Mouse (Mus musculus) forebrain, embryonic 11.5 days (tissue): ENCODE results near the gene Usb1. TPM values are rescaled to one million over a fixed set of nuclear protein-coding genes. Genes with fewer than 3 reads are reported as not detected.

Source experiments
- ATAC-seq: fragments of 200-750 bp; cut with Nextera tagmentation; replicated peaks from 2 replicates; pipeline ENCODE4 v1.8.0; 2017; ENCODE audit warnings: moderate TSS enrichment; ENCODE audit not compliant: low FRiP score
- DNase-seq: peaks from one replicate; pipeline ENCODE4 v3.0.0-alpha.2; 2017; ENCODE audit warnings: low spot score
- H3K27ac ChIP-seq: fragments of 300-500 bp; sonication (generic); 2 replicates; pipeline ENCODE4 v1.5.1; 2014; ENCODE audit warnings: low read depth, low read length
- H3K27me3 ChIP-seq: fragments of 300-500 bp; sonication (generic); 2 replicates; pipeline ENCODE4 v1.6.1; 2014; ENCODE audit warnings: mild to moderate bottlenecking, low read length, mixed read lengths; ENCODE audit not compliant: control insufficient read depth, insufficient read depth
- H3K36me3 ChIP-seq: fragments of 300-500 bp; sonication (generic); 2 replicates; pipeline ENCODE4 v1.6.1; 2014; ENCODE audit warnings: mild to moderate bottlenecking, low read length, moderate library complexity, mixed read lengths; ENCODE audit not compliant: control insufficient read depth, insufficient read depth
- H3K4me1 ChIP-seq: fragments of 300-500 bp; sonication (generic); replicated peaks from 2 replicates; pipeline ENCODE4 v1.6.1; 2014; ENCODE audit warnings: low read length, mixed read lengths; ENCODE audit not compliant: control insufficient read depth, insufficient read depth
- H3K4me2 ChIP-seq: fragments of 300-500 bp; sonication (generic); 2 replicates; pipeline ENCODE4 v1.6.1; 2014; ENCODE audit warnings: low read depth, mild to moderate bottlenecking, low read length, moderate library complexity, mixed read lengths; ENCODE audit not compliant: severe bottlenecking
- H3K4me3 ChIP-seq: fragments of 300-500 bp; sonication (generic); 2 replicates; pipeline ENCODE4 v1.5.1; 2014; ENCODE audit warnings: low read depth, low read length
- H3K9ac ChIP-seq: fragments of 300-500 bp; sonication (generic); 2 replicates; pipeline ENCODE4 v1.6.1; 2014; ENCODE audit warnings: low read length
- H3K9me3 ChIP-seq: fragments of 300-500 bp; sonication (generic); 2 replicates; pipeline ENCODE4 v1.6.1; 2016; ENCODE audit warnings: low read length, mixed read lengths; ENCODE audit not compliant: control insufficient read depth
- WGBS: fragments of 180-500 bp; shearing (Covaris S2); extraction: QIAGEN DNeasy Blood & Tissue Kit; methylation state at CpG from one replicate; pipeline ENCODE4 v1.1.7; 2014; 5-methylcytosine and 5-hydroxymethylcytosine counted together
- polyA plus RNA-seq: library from polyadenylated mRNA; unstranded; fragments of >200 nt; fragmentation: Nextera tagmentation; extraction: Ambion mirVana; gene quantifications from 2 replicates; pipeline ENCODE4 v1.2.1, GENCODE M21; 2014

The Usb1 gene
- polyA plus RNA-seq, 1 experiment from 2014 or later, result 43.1 TPM

- DNase-seq (no peak), ATAC-seq (no peak)
- no peak overlapping the region for H3K27ac ChIP-seq
- no peaks in the 10 kb centered on the region for H3K36me3 ChIP-seq
- no peak overlapping the region for H3K4me2 ChIP-seq
- H3K9ac ChIP-seq, result no peak overlapping the region
- WGBS, result 63% methylated on average over 18 of the region's 18 CpGs
- H3K27me3 ChIP-seq, result no peaks in the 10 kb centered on the region
- peaks cover 3% of the 10 kb centered on the region; the same call in 1 of the 2 replicates for H3K4me1 ChIP-seq
- H3K9me3 ChIP-seq, result no peaks in the 10 kb centered on the region
- H3K4me3 ChIP-seq, result no peak overlapping the region
Observed at GRCm38 (mm10) chr8:95312836-95313235, 19.2 kb upstream of the Usb1 start.

- no peak overlapping the region for H3K4me2 ChIP-seq
- whole genome bisulfite sequencing, result 86% methylated on average over 6 of the region's 6 CpGs
- no peak overlapping the region for H3K27ac ChIP-seq
Observed at GRCm38 (mm10) chr8:95313857-95314256, 18.2 kb upstream of the Usb1 start.

GRCm38 (mm10) chr8:95314707-95315106, 17.4 kb upstream of the Usb1 start:
- no peak for ATAC-seq
- no peaks in the 10 kb centered on the region for H3K27me3 ChIP-seq

More at GRCm38 (mm10) chr8:95313857-95314256, 18.2 kb upstream of the Usb1 start:
- no peaks in the 10 kb centered on the region for H3K27me3 ChIP-seq
- no peaks in the 10 kb centered on the region for H3K36me3 ChIP-seq
- no peak overlapping the region for H3K9ac ChIP-seq
- ATAC-seq (no peak), DNase-seq (no peak)
- peaks cover 3% of the 10 kb centered on the region; the same call in 1 of the 2 replicates for H3K4me1 ChIP-seq
- H3K9me3 ChIP-seq, result no peaks in the 10 kb centered on the region
- no peak overlapping the region for H3K4me3 ChIP-seq

GRCm38 (mm10) chr8:95315350-95315749, 16.7 kb upstream of the Usb1 start:
- Histone ChIP-seq H3K4me3 (no peak overlapping the region), H3K4me2 (no peak overlapping the region), H3K9ac (no peak overlapping the region), H3K9me3 (no peaks in the 10 kb centered on the region), H3K27ac (no peak overlapping the region), H3K27me3 (no peaks in the 10 kb centered on the region), H3K36me3 (no peaks in the 10 kb centered on the region), H3K4me1 (peaks cover 3% of the 10 kb centered on the region; the same call in 1 of the 2 replicates)
- DNase-seq (no peak), ATAC-seq (no peak)
- WGBS, result 88% methylated on average over 1 of the region's 1 CpGs

More at GRCm38 (mm10) chr8:95314707-95315106, 17.4 kb upstream of the Usb1 start:
- no peaks in the 10 kb centered on the region for H3K9me3 ChIP-seq
- H3K9ac ChIP-seq, result no peak overlapping the region
- WGBS, result 83% methylated on average over 2 of the region's 2 CpGs
- DNase-seq, result no peak
- H3K27ac ChIP-seq, result no peak overlapping the region
- peaks cover 3% of the 10 kb centered on the region; the same call in 1 of the 2 replicates for H3K4me1 ChIP-seq
- no peak overlapping the region for H3K4me3 ChIP-seq
- H3K36me3 ChIP-seq, result no peaks in the 10 kb centered on the region
- H3K4me2 ChIP-seq, result no peak overlapping the region

GRCm38 (mm10) chr8:95320224-95321139, 11.6 kb upstream of the Usb1 start:
- ATAC-seq (peak; percentile 74), DNase-seq (peak; percentile 74)
- Histone ChIP-seq H3K4me3 (peak overlapping the region; percentile 32), H3K36me3 (no peaks in the 10 kb centered on the region; the same call in 1 of the 2 replicates), H3K27me3 (no peaks in the 10 kb centered on the region), H3K4me1 (peaks cover 4% of the 10 kb centered on the region; the same call in 1 of the 2 replicates), H3K9ac (peak overlapping the region; percentile 47; the same call in 1 of the 2 replicates), H3K9me3 (no peaks in the 10 kb centered on the region), H3K4me2 (peak overlapping the region; percentile 58), H3K27ac (no peak overlapping the region)
- WGBS, result 2% methylated on average over 41 of the region's 41 CpGs

GRCm38 (mm10) chr8:95323201-95323600, 8.9 kb upstream of the Usb1 start:
- Histone ChIP-seq H3K9ac (no peak overlapping the region), H3K4me3 (no peak overlapping the region), H3K9me3 (no peaks in the 10 kb centered on the region), H3K27me3 (no peaks in the 10 kb centered on the region), H3K4me2 (no peak overlapping the region), H3K36me3 (peaks cover 9% of the 10 kb centered on the region), H3K4me1 (peaks cover 4% of the 10 kb centered on the region; the same call in 1 of the 2 replicates), H3K27ac (no peak overlapping the region)
- WGBS, result 90% methylated on average over 3 of the region's 3 CpGs
- DNase-seq (no peak), ATAC-seq (no peak)

- Histone ChIP-seq H3K9ac (no peak overlapping the region), H3K4me2 (no peak overlapping the region), H3K36me3 (peaks cover 18% of the 10 kb centered on the region), H3K9me3 (no peaks in the 10 kb centered on the region), H3K27me3 (no peaks in the 10 kb centered on the region), H3K27ac (no peak overlapping the region), H3K4me1 (peaks cover 4% of the 10 kb centered on the region; the same call in 1 of the 2 replicates), H3K4me3 (no peak overlapping the region)
- 37% methylated on average over 5 of the region's 5 CpGs for WGBS
- DNase-seq (no peak), ATAC-seq (no peak)
Observed at GRCm38 (mm10) chr8:95324646-95325045, 7.4 kb upstream of the Usb1 start.

- H3K4me1 ChIP-seq, result peaks cover 2% of the 10 kb centered on the region; the same call in 1 of the 2 replicates
- WGBS, result 93% methylated on average over 5 of the region's 5 CpGs
Observed at GRCm38 (mm10) chr8:95326822-95327221, 5.3 kb upstream of the Usb1 start.

More at GRCm38 (mm10) chr8:95326822-95327221, 5.3 kb upstream of the Usb1 start:
- Histone ChIP-seq H3K27me3 (no peaks in the 10 kb centered on the region), H3K27ac (no peak overlapping the region), H3K4me3 (no peak overlapping the region), H3K36me3 (peaks cover 18% of the 10 kb centered on the region), H3K9ac (no peak overlapping the region), H3K9me3 (no peaks in the 10 kb centered on the region), H3K4me2 (no peak overlapping the region)
- ATAC-seq (no peak), DNase-seq (no peak)
